Mouse (Mus musculus) lung, adult 2 months (tissue): ENCODE measurements around the gene Fbxo10.

ENCODE experiments used
- CTCF ChIP-seq: fragments of 200-500 bp; IDR thresholded peaks from 2 replicates; pipeline ENCODE4 v1.5.1; 2011; ENCODE audit warnings: mild to moderate bottlenecking, low read length, control low read depth; ENCODE audit not compliant: insufficient read depth
- POLR2A ChIP-seq: fragments of 200-500 bp; IDR thresholded peaks from 2 replicates; pipeline ENCODE4 v1.6.1; 2011; ENCODE audit warnings: low read depth, mild to moderate bottlenecking, control low read depth, low read length, borderline replicate concordance; ENCODE audit errors: extremely low read depth

DNA sequence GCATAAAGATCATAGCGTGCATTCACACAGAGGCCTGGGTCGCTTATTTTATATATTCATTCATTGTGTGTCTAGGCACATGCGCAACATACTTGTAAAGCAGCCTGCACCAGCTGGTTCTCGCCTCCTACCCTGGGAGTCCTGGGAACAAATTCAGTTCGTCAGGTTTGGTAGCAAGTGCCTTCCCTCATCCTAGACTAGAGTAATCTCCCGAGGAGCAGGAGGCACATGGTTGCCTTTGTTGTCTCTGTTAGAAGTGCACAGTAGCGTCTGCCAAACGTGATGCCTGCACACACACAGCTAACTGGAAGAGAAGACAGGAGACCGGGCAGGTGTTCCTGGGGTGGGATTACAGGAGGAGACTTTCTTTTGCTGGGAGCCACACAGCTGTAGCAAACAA is 36.4 kb downstream of the Fbxo10 start:
- TF ChIP-seq CTCF (no peak), POLR2A (no peak)
